Mouse (Mus musculus) spleen, adult 2 months (tissue): ENCODE data around the gene Casq2.

Experiments used
- CTCF ChIP-seq: fragments of 200-500 bp; IDR thresholded peaks from 2 replicates; pipeline ENCODE4 v1.5.1; 2011; ENCODE audit warnings: mild to moderate bottlenecking, inconsistent platforms; ENCODE audit not compliant: insufficient read depth, insufficient read length, insufficient replicate concordance; ENCODE audit errors: extremely low read depth
- POLR2A ChIP-seq: fragments of 200-500 bp; IDR thresholded peaks from 2 replicates; pipeline ENCODE4 v1.6.1; 2011; ENCODE audit warnings: low read depth, low read length, inconsistent platforms

- no peak for TF ChIP-seq POLR2A
- no peak for TF ChIP-seq CTCF
These were observed 41.1 kb upstream of the Casq2 start for GRCm38 (mm10) chr3:102045071-102045470.
